Mouse (Mus musculus) lung, adult 2 months (tissue): ENCODE results near the gene Cdc20. TPM values are rescaled to one million over a fixed set of nuclear protein-coding genes. Genes with fewer than 3 reads are reported as not detected.
A peak's percentile ranks its signal among the peaks of the same experiment; 100 is the strongest.

Experiments
- DNase-seq: peaks from one replicate; pipeline ENCODE4 v3.0.0; 2022
- H3K4me1 ChIP-seq: fragments of 200-500 bp; 2 replicates; pipeline ENCODE4 v1.6.1; 2011; ENCODE audit warnings: low read length; ENCODE audit not compliant: control insufficient read depth, insufficient read depth
- H3K4me3 ChIP-seq: fragments of 200-500 bp; replicated peaks from 2 replicates; pipeline ENCODE3; 2011; ENCODE audit warnings: low read depth, mild to moderate bottlenecking, control low read depth, low read length; ENCODE audit errors: extremely low read depth
- CTCF ChIP-seq: fragments of 200-500 bp; IDR thresholded peaks from 2 replicates; pipeline ENCODE4 v1.5.1; 2011; ENCODE audit warnings: mild to moderate bottlenecking, low read length, control low read depth; ENCODE audit not compliant: insufficient read depth
- POLR2A ChIP-seq: fragments of 200-500 bp; IDR thresholded peaks from 2 replicates; pipeline ENCODE4 v1.6.1; 2011; ENCODE audit warnings: low read depth, mild to moderate bottlenecking, control low read depth, low read length, borderline replicate concordance; ENCODE audit errors: extremely low read depth
- WGBS: fragments of 180-500 bp; shearing (Covaris S2); methylation state at CpG from one replicate; pipeline ENCODE4 v1.1.7; 2018; 5-methylcytosine and 5-hydroxymethylcytosine counted together
- polyA plus RNA-seq: library from polyadenylated mRNA; depleted of rRNA; stranded (reverse); fragments of >200 nt; gene quantifications from 2 replicates; pipeline ENCODE4 v1.2.3, GENCODE M21; 2012

Cdc20 gene
- polyA plus RNA-seq, 1 experiment, result 10.1 TPM

GRCm38 (mm10) chr4:118445088-118445487 is 7.9 kb upstream of the Cdc20 start:
- Histone ChIP-seq H3K4me1 (no peaks in the 10 kb centered on the region), H3K4me3 (no peak overlapping the region)
- WGBS, result 81% methylated on average over 10 of the region's 10 CpGs
- no peak for DNase-seq
- TF ChIP-seq POLR2A (no peak), CTCF (no peak)

GRCm38 (mm10) chr4:118437829-118438253 is 689 bp upstream of the Cdc20 start:
- TF ChIP-seq POLR2A, result no peak
- TF ChIP-seq CTCF, result no peak
- H3K4me3 ChIP-seq, result peak overlapping the region; percentile 39
- H3K4me1 ChIP-seq, result peaks cover 5% of the 10 kb centered on the region
- no peak for DNase-seq
- WGBS, result 8% methylated on average over 12 of the region's 12 CpGs

DNA sequence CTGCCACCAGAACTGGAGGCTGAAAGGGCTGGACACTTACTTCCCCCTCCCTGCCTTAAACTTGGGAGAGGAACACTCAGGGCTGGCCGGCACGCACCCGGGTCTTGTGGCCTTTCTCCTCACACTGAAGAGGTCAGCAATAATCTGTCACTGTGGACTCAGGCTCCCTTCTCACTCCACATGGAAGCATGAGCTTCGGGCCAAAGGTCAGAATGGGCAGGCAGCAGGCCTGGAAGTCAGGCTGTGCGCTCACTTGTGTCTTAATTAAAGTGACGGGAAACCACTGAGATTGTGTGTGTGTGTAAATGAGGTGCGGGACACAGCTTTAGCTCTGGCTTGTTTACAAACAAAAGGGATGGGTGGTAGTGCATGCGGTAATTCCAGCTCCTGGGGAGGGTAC is 4.8 kb downstream of the Cdc20 start:
- WGBS, result 58% methylated on average over 8 of the region's 8 CpGs
- TF ChIP-seq POLR2A (no peak), CTCF (no peak)
- Histone ChIP-seq H3K4me3 (peak overlapping the region; percentile 25), H3K4me1 (peaks cover 19% of the 10 kb centered on the region)
- no peak for DNase-seq

GRCm38 (mm10) chr4:118429215-118429895 is 7.8 kb downstream of the Cdc20 start:
- TF ChIP-seq CTCF (no peak), POLR2A (peak; percentile 67; the same call in 1 of the 2 replicates)
- WGBS, result 38% methylated on average over 7 of the region's 7 CpGs
- peaks cover 26% of the 10 kb centered on the region for H3K4me1 ChIP-seq
- peak overlapping the region; percentile 49 for H3K4me3 ChIP-seq
- DNase-seq, result peak; percentile 65

DNA sequence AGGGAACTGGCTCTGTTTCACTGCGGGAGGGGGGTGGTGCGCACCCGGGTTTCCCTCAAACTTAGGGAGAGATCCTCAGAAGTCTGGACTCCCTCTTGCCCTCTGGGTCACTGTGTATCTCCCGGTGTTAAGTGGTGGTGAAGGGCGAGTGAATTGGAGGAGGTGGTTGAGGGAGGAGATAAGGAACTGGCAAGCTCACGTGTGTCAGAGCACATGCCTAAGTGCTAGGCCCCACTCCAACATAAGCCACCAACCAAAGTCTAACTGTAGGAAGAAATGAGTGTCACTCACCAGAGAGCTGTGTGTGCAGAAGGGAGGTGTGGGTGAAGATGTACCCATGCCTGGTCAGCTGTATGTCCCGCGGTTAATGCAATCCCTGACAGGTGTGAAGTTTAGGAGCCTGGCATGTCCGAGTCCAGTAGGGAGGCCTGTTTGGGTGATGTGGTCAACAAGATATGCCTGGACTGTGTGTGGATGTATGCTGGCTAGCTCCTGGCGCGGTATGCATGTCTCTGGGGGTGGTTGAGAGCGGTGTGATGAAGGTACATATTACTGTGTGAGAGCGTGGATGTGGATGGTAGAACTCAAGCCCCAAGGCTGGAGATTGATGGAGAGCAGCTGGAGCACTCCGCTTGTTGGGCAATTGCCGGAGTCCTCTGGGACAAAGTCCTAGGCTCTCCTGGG is 8.5 kb downstream of the Cdc20 start:
- peak; percentile 58 for DNase-seq
- TF ChIP-seq POLR2A (no peak; the same call in 1 of the 2 replicates), CTCF (no peak)
- 14% methylated on average over 15 of the region's 15 CpGs for WGBS
- Histone ChIP-seq H3K4me3 (peak overlapping the region; percentile 89), H3K4me1 (peaks cover 26% of the 10 kb centered on the region)

- H3K4me1 ChIP-seq, result peaks cover 26% of the 10 kb centered on the region
- TF ChIP-seq POLR2A, result peak; percentile 78; the same call in 1 of the 2 replicates
- TF ChIP-seq CTCF, result peak; percentile 29; the same call in 1 of the 2 replicates
- peak within 1 kb of the TSS; percentile 89 for H3K4me3 ChIP-seq
- DNase-seq, result peak; percentile 90
- WGBS, result 1% methylated on average over 31 of the region's 31 CpGs
Measured at GRCm38 (mm10) chr4:118427768-118428451, 9.2 kb downstream of the Cdc20 start, which contains the start of gene Elovl1. Gene Elovl1, plus strand, starts transcription at chr4:118428093.

GRCm38 (mm10) chr4:118427415-118427767 is 9.8 kb downstream of the Cdc20 start:
- TF ChIP-seq CTCF (no peak), POLR2A (no peak)
- Histone ChIP-seq H3K4me3 (peak overlapping the region; percentile 63), H3K4me1 (peaks cover 26% of the 10 kb centered on the region)
- 2% methylated on average over 5 of the region's 5 CpGs for WGBS
- DNase-seq, result no peak

- H3K4me1 ChIP-seq, result peaks cover 25% of the 10 kb centered on the region
- TF ChIP-seq POLR2A, result no peak
- no peak for TF ChIP-seq CTCF
- WGBS, result 56% methylated on average over 1 of the region's 1 CpGs
Measured at GRCm38 (mm10) chr4:118425374-118425773, 11.8 kb downstream of the Cdc20 start.

DNA sequence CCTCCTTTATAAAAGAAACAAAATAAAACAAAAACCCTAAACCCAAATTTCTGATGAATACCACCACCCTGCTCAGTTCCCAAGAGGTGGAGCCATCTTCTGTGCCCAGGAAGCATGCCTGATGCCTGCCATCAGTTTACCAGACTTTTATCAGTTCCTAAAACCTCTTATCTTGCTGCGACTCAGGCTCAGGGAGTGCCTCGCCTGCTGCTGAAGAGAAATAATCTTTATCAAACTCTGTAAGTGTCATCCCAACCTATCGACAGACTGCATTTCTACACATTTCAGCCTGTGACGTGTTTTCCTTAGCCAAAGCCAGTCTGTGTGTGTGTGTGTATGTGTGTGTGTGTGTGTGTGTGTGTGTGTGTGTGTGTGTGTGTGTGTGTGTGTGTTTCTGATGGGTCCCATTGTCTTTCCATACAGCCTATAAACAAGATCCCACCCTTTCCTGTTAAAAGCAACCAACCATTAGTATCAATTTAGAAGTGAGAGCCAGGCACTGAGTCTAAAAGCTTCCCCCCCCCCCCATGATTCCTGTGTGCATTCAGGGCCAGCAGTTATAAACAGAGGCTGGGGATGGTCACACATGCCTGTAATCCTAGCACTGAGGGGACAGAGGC is 12.5 kb downstream of the Cdc20 start:
- TF ChIP-seq POLR2A, result peak; percentile 6; the same call in 1 of the 2 replicates
- TF ChIP-seq CTCF, result no peak
- Histone ChIP-seq H3K4me3 (no peak overlapping the region), H3K4me1 (peaks cover 20% of the 10 kb centered on the region)
- no peak for DNase-seq
- WGBS, result 49% methylated on average over 4 of the region's 4 CpGs

More at GRCm38 (mm10) chr4:118425374-118425773, 11.8 kb downstream of the Cdc20 start:
- no peak overlapping the region for H3K4me3 ChIP-seq
- no peak for DNase-seq
